Mouse (Mus musculus): Measurements from ENCODE around the gene Ptma. TPM values are rescaled to one million over a fixed set of nuclear protein-coding genes. Genes with fewer than 3 reads are reported as not detected.

The Ptma gene
- polyA plus RNA-seq, 1 experiment = 749 TPM

- WGBS = under 1% methylated on average over 44 of the region's 44 CpGs
- TF ChIP-seq POLR2A (IDR thresholded peaks at IDR 0.05; ENCODE audit: low read depth, low read length) = no peak
- TF ChIP-seq CTCF (IDR thresholded peaks at IDR 0.05; ENCODE audit: extremely low read depth, insufficient read length, insufficient replicate concordance, low read depth, low read length) = no peak; the same call in 1 of the 2 replicates
Observed at GRCm38 (mm10) chr1:86525499-86526115, 919 bp upstream of the Ptma start.

GRCm38 (mm10) chr1:86526789-86527598 lies 468 bp downstream of the Ptma start:
- TF ChIP-seq CTCF (IDR thresholded peaks at IDR 0.05; ENCODE audit: extremely low read depth, insufficient read length, insufficient replicate concordance, low read depth, low read length) = no peak
- TF ChIP-seq POLR2A (IDR thresholded peaks at IDR 0.05; ENCODE audit: low read depth, low read length) = peak; percentile 52; the same call in 1 of the 2 replicates
- H3K4me3 ChIP-seq (ENCODE audit: low read depth, low read length) = peak overlapping the region; percentile 90
- peaks cover 12% of the 10 kb centered on the region for H3K36me3 ChIP-seq (ENCODE audit: control insufficient read depth, insufficient read depth, low read length)
- H3K4me1 ChIP-seq (ENCODE audit: control insufficient read depth, insufficient read depth, insufficient read length, low read length) = peaks cover 13% of the 10 kb centered on the region
- WGBS = under 1% methylated on average over 111 of the region's 111 CpGs
- no peaks in the 10 kb centered on the region for H3K27me3 ChIP-seq (ENCODE audit: control insufficient read depth, insufficient read depth, low read length)
- peak overlapping the region; percentile 77 for H3K27ac ChIP-seq (ENCODE audit: insufficient read depth, low read depth, low read length)

More at GRCm38 (mm10) chr1:86525499-86526115, 919 bp upstream of the Ptma start:
- H3K27ac ChIP-seq (ENCODE audit: insufficient read depth, low read depth, low read length) = peak overlapping the region; percentile 100
- H3K4me3 ChIP-seq (ENCODE audit: low read depth, low read length) = peak overlapping the region; percentile 90
- peaks cover 5% of the 10 kb centered on the region for H3K36me3 ChIP-seq (ENCODE audit: control insufficient read depth, insufficient read depth, low read length)
- no peaks in the 10 kb centered on the region for H3K27me3 ChIP-seq (ENCODE audit: control insufficient read depth, insufficient read depth, low read length)
- H3K4me1 ChIP-seq (ENCODE audit: control insufficient read depth, insufficient read depth, insufficient read length, low read length) = peaks cover 13% of the 10 kb centered on the region

- H3K4me3 ChIP-seq (ENCODE audit: low read depth, low read length) = peak overlapping the region; percentile 90
- peaks cover 16% of the 10 kb centered on the region for H3K4me1 ChIP-seq (ENCODE audit: control insufficient read depth, insufficient read depth, insufficient read length, low read length)
- no peaks in the 10 kb centered on the region for H3K27me3 ChIP-seq (ENCODE audit: control insufficient read depth, insufficient read depth, low read length)
- WGBS = under 1% methylated on average over 89 of the region's 89 CpGs
- H3K27ac ChIP-seq (ENCODE audit: insufficient read depth, low read depth, low read length) = peak overlapping the region; percentile 77
- 0 out of 2 replicates have a peak, but pooled peaks have one; percentile 3 for TF ChIP-seq POLR2A (IDR thresholded peaks at IDR 0.05; ENCODE audit: low read depth, low read length)
- peak; percentile 72; the same call in 1 of the 2 replicates for TF ChIP-seq CTCF (IDR thresholded peaks at IDR 0.05; ENCODE audit: extremely low read depth, insufficient read length, insufficient replicate concordance, low read depth, low read length)
- peaks cover 12% of the 10 kb centered on the region for H3K36me3 ChIP-seq (ENCODE audit: control insufficient read depth, insufficient read depth, low read length)
Observed at GRCm38 (mm10) chr1:86527599-86528486, 1.3 kb downstream of the Ptma start.

- Histone ChIP-seq H3K27me3 (ENCODE audit: control insufficient read depth, insufficient read depth, low read length) (no peaks in the 10 kb centered on the region), H3K4me1 (ENCODE audit: control insufficient read depth, insufficient read depth, insufficient read length, low read length) (peaks cover 22% of the 10 kb centered on the region), H3K4me3 (ENCODE audit: low read depth, low read length) (peak overlapping the region; percentile 90), H3K27ac (ENCODE audit: insufficient read depth, low read depth, low read length) (peak overlapping the region; percentile 77), H3K36me3 (ENCODE audit: control insufficient read depth, insufficient read depth, low read length) (peaks cover 12% of the 10 kb centered on the region)
- under 1% methylated on average over 15 of the region's 15 CpGs for WGBS
- TF ChIP-seq POLR2A (IDR thresholded peaks at IDR 0.05; ENCODE audit: low read depth, low read length) (peak; percentile 13; the same call in 1 of the 2 replicates), CTCF (IDR thresholded peaks at IDR 0.05; ENCODE audit: extremely low read depth, insufficient read length, insufficient replicate concordance, low read depth, low read length) (peak; percentile 14; the same call in 1 of the 2 replicates)
Observed at GRCm38 (mm10) chr1:86528571-86529180, 2.1 kb downstream of the Ptma start.

- WGBS = 10% methylated on average over 4 of the region's 4 CpGs
- Histone ChIP-seq H3K36me3 (ENCODE audit: control insufficient read depth, insufficient read depth, low read length) (peaks cover 12% of the 10 kb centered on the region), H3K27ac (ENCODE audit: insufficient read depth, low read depth, low read length) (0 out of 2 replicates have a peak overlapping the region, but pooled peaks have one; percentile 77)
Observed at GRCm38 (mm10) chr1:86529590-86529989, 3.1 kb downstream of the Ptma start.

GRCm38 (mm10) chr1:86530871-86531546 lies 4.5 kb downstream of the Ptma start:
- no peaks in the 10 kb centered on the region for H3K27me3 ChIP-seq (ENCODE audit: control insufficient read depth, insufficient read depth, low read length)
- 0 out of 2 replicates have a peak overlapping the region, but pooled peaks have one; percentile 4 for H3K27ac ChIP-seq (ENCODE audit: insufficient read depth, low read depth, low read length)
- 25% methylated on average over 4 of the region's 4 CpGs for WGBS
- no peak overlapping the region for H3K4me3 ChIP-seq (ENCODE audit: low read depth, low read length)
- peaks cover 12% of the 10 kb centered on the region for H3K36me3 ChIP-seq (ENCODE audit: control insufficient read depth, insufficient read depth, low read length)
- TF ChIP-seq CTCF (IDR thresholded peaks at IDR 0.05; ENCODE audit: extremely low read depth, insufficient read length, insufficient replicate concordance, low read depth, low read length) (no peak), POLR2A (IDR thresholded peaks at IDR 0.05; ENCODE audit: low read depth, low read length) (no peak)
- H3K4me1 ChIP-seq (ENCODE audit: control insufficient read depth, insufficient read depth, insufficient read length, low read length) = peaks cover 12% of the 10 kb centered on the region

More at GRCm38 (mm10) chr1:86529590-86529989, 3.1 kb downstream of the Ptma start:
- H3K4me3 ChIP-seq (ENCODE audit: low read depth, low read length) = peak overlapping the region; percentile 17
- TF ChIP-seq CTCF (IDR thresholded peaks at IDR 0.05; ENCODE audit: extremely low read depth, insufficient read length, insufficient replicate concordance, low read depth, low read length) (no peak), POLR2A (IDR thresholded peaks at IDR 0.05; ENCODE audit: low read depth, low read length) (no peak)
- peaks cover 19% of the 10 kb centered on the region for H3K4me1 ChIP-seq (ENCODE audit: control insufficient read depth, insufficient read depth, insufficient read length, low read length)
- H3K27me3 ChIP-seq (ENCODE audit: control insufficient read depth, insufficient read depth, low read length) = no peaks in the 10 kb centered on the region

Data from small intestine, adult 2 months (tissue).